Mouse (Mus musculus) intestine, embryonic 15.5 days (tissue): ENCODE measurements around the gene Srsf5. TPM values are rescaled to one million over a fixed set of nuclear protein-coding genes. Genes with fewer than 3 reads are reported as not detected.

ENCODE experiments used
- ATAC-seq: fragments of 200-750 bp; cut with Nextera tagmentation; 2 replicates; pipeline ENCODE4 v1.8.0; 2017; ENCODE audit warnings: moderate TSS enrichment, moderate library complexity
- H3K27ac ChIP-seq: fragments of 300-500 bp; sonication (generic); 2 replicates; pipeline ENCODE4 v1.5.1; 2015; ENCODE audit warnings: mild to moderate bottlenecking, inconsistent platforms
- H3K27me3 ChIP-seq: fragments of 300-500 bp; sonication (generic); replicated peaks from 2 replicates; pipeline ENCODE4 v1.6.1; 2015; ENCODE audit warnings: inconsistent platforms
- H3K36me3 ChIP-seq: fragments of 300-500 bp; sonication (generic); 2 replicates; pipeline ENCODE4 v1.6.1; 2015; ENCODE audit warnings: inconsistent platforms
- H3K4me1 ChIP-seq: fragments of 300-500 bp; sonication (generic); replicated peaks from 2 replicates; pipeline ENCODE4 v1.6.1; 2015; ENCODE audit warnings: inconsistent platforms
- H3K4me2 ChIP-seq: fragments of 300-500 bp; sonication (generic); replicated peaks from 2 replicates; pipeline ENCODE4 v1.6.1; 2015; ENCODE audit warnings: mild to moderate bottlenecking, inconsistent platforms
- H3K4me3 ChIP-seq: fragments of 300-500 bp; sonication (generic); replicated peaks from 2 replicates; pipeline ENCODE4 v1.5.1; 2015; ENCODE audit warnings: inconsistent platforms
- H3K9ac ChIP-seq: fragments of 300-500 bp; sonication (generic); 2 replicates; pipeline ENCODE4 v1.6.1; 2015; ENCODE audit warnings: inconsistent platforms
- H3K9me3 ChIP-seq: fragments of 300-500 bp; sonication (generic); 2 replicates; pipeline ENCODE4 v1.6.1; 2016; ENCODE audit warnings: inconsistent platforms
- WGBS: fragments of 180-500 bp; shearing (Covaris S2); methylation state at CpG from one replicate; pipeline ENCODE4 v1.1.7; 2015; 5-methylcytosine and 5-hydroxymethylcytosine counted together
- polyA plus RNA-seq: library from polyadenylated mRNA; unstranded; fragments of >200 nt; fragmentation: Nextera tagmentation; extraction: Ambion mirVana; gene quantifications from 2 replicates; pipeline ENCODE4 v1.2.1, GENCODE M21; 2015

The Srsf5 gene
- polyA plus RNA-seq, 1 experiment from 2014 or later, result 607 TPM

GRCm38 (mm10) chr12:80951640-80952219, 6.4 kb downstream of the Srsf5 start:
- Histone ChIP-seq H3K4me3 (no peak overlapping the region), H3K27ac (no peak overlapping the region), H3K4me1 (peaks cover 9% of the 10 kb centered on the region), H3K9ac (no peak overlapping the region), H3K9me3 (no peaks in the 10 kb centered on the region), H3K4me2 (no peak overlapping the region), H3K36me3 (peaks cover 44% of the 10 kb centered on the region), H3K27me3 (no peaks in the 10 kb centered on the region)
- no peak for ATAC-seq
- WGBS, result 89% methylated on average over 3 of the region's 3 CpGs

GRCm38 (mm10) chr12:80952526-80952925, 7.2 kb downstream of the Srsf5 start:
- no peak overlapping the region for H3K9ac ChIP-seq
- WGBS, result 98% methylated on average over 1 of the region's 1 CpGs
- H3K27me3 ChIP-seq, result no peaks in the 10 kb centered on the region
- H3K4me1 ChIP-seq, result peaks cover 5% of the 10 kb centered on the region
- H3K27ac ChIP-seq, result no peak overlapping the region
- no peak overlapping the region for H3K4me2 ChIP-seq
- no peaks in the 10 kb centered on the region for H3K9me3 ChIP-seq
- no peak for ATAC-seq
- no peak overlapping the region for H3K4me3 ChIP-seq
- H3K36me3 ChIP-seq, result peaks cover 50% of the 10 kb centered on the region

GRCm38 (mm10) chr12:80956039-80956438, 10.7 kb downstream of the Srsf5 start:
- no peak overlapping the region for H3K4me3 ChIP-seq
- H3K27ac ChIP-seq, result no peak overlapping the region
- H3K27me3 ChIP-seq, result no peaks in the 10 kb centered on the region
- no peak overlapping the region for H3K9ac ChIP-seq
- H3K9me3 ChIP-seq, result no peaks in the 10 kb centered on the region
- 87% methylated on average over 3 of the region's 3 CpGs for WGBS
- no peak overlapping the region for H3K4me2 ChIP-seq
- peaks cover 44% of the 10 kb centered on the region for H3K36me3 ChIP-seq
- no peak for ATAC-seq
- H3K4me1 ChIP-seq, result no peaks in the 10 kb centered on the region

DNA sequence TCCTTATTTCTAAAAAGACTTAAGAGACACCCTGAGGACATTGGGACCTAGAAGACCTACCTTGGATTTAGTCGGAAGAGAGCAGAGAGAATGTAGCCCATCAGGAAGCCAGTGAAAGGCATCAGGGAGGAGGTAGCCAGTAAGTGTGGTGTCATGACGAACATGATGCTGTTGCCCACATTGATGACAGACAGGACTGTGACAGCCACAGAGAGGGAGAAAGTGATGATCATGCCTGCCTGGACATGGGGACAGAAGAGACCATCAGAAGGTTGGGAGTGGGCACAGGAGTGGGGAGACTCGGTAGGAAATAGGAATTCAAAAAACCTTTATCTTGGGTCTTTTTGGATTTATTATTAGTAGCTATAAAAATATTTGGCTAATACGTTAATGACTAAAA, 12.7 kb downstream of the Srsf5 start:
- ATAC-seq, result no peak
- Histone ChIP-seq H3K27me3 (no peaks in the 10 kb centered on the region), H3K36me3 (peaks cover 38% of the 10 kb centered on the region)

DNA sequence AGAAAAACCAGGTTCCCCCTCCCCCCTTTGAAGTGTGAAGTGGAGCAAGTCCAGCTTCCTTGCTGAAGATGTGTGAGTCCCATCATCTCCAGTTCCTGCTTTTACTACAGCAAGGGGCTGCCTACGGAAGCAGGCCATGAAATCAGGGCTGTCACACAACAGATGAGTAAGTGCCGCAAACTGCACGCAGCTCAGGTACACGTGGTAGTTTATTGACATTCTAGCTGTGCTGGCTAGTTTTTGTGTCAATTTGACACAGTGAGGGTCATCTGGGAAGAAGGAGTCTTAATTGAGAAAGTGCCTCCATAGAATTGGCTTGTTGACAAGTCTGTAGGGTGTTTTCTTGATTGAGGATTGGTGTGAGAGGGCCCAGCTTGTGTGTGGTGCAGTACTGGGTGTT, 17.3 kb downstream of the Srsf5 start:
- Histone ChIP-seq H3K9me3 (no peaks in the 10 kb centered on the region), H3K4me2 (no peak overlapping the region), H3K36me3 (peaks cover 10% of the 10 kb centered on the region; the same call in 1 of the 2 replicates), H3K9ac (no peak overlapping the region), H3K4me3 (no peak overlapping the region), H3K27me3 (no peaks in the 10 kb centered on the region), H3K4me1 (no peaks in the 10 kb centered on the region), H3K27ac (no peak overlapping the region)
- ATAC-seq, result no peak
- WGBS, result 73% methylated on average over 4 of the region's 4 CpGs

More for the DNA sequence above, 12.7 kb downstream of the Srsf5 start:
- Histone ChIP-seq H3K9me3 (no peaks in the 10 kb centered on the region), H3K4me2 (no peak overlapping the region), H3K4me3 (no peak overlapping the region), H3K4me1 (no peaks in the 10 kb centered on the region), H3K9ac (no peak overlapping the region), H3K27ac (no peak overlapping the region)
- WGBS, result 80% methylated on average over 4 of the region's 4 CpGs

- H3K9me3 ChIP-seq, result no peaks in the 10 kb centered on the region
- H3K27me3 ChIP-seq, result no peaks in the 10 kb centered on the region
- H3K9ac ChIP-seq, result no peak overlapping the region
- H3K27ac ChIP-seq, result no peak overlapping the region
- no peaks in the 10 kb centered on the region for H3K4me1 ChIP-seq
- H3K4me2 ChIP-seq, result 0 out of 2 replicates have a peak overlapping the region, but pooled peaks have one; percentile 9
- ATAC-seq, result peak; percentile 61
- H3K4me3 ChIP-seq, result no peak overlapping the region
- 64% methylated on average over 11 of the region's 11 CpGs for WGBS
- no peaks in the 10 kb centered on the region for H3K36me3 ChIP-seq
These were observed 20.9 kb downstream of the Srsf5 start for GRCm38 (mm10) chr12:80966059-80966838.

GRCm38 (mm10) chr12:80967918-80968317, 22.6 kb downstream of the Srsf5 start:
- no peak for ATAC-seq
- Histone ChIP-seq H3K36me3 (no peaks in the 10 kb centered on the region), H3K27ac (no peak overlapping the region), H3K4me3 (no peak overlapping the region), H3K4me1 (no peaks in the 10 kb centered on the region), H3K4me2 (no peak overlapping the region), H3K27me3 (no peaks in the 10 kb centered on the region), H3K9me3 (no peaks in the 10 kb centered on the region), H3K9ac (no peak overlapping the region)
- 81% methylated on average over 9 of the region's 9 CpGs for WGBS

GRCm38 (mm10) chr12:80968605-80969004, 23.3 kb downstream of the Srsf5 start, which contains the start of gene Slc10a1:
Slc10a1 (minus strand) TSS chr12:80968705.
- H3K27me3 ChIP-seq, result no peaks in the 10 kb centered on the region
- no peaks in the 10 kb centered on the region for H3K4me1 ChIP-seq
- WGBS, result 78% methylated on average over 5 of the region's 5 CpGs
- no peaks in the 10 kb centered on the region for H3K9me3 ChIP-seq
- H3K27ac ChIP-seq, result no peak within 1 kb of the TSS
- H3K36me3 ChIP-seq, result no peaks in the 10 kb centered on the region
- no peak within 1 kb of the TSS for H3K4me2 ChIP-seq
- H3K4me3 ChIP-seq, result no peak within 1 kb of the TSS
- no peak within 1 kb of the TSS for H3K9ac ChIP-seq
- no peak for ATAC-seq

- Histone ChIP-seq H3K9ac (no peak overlapping the region), H3K27ac (no peak overlapping the region), H3K4me2 (no peak overlapping the region), H3K27me3 (no peaks in the 10 kb centered on the region), H3K4me3 (no peak overlapping the region), H3K4me1 (no peaks in the 10 kb centered on the region), H3K36me3 (no peaks in the 10 kb centered on the region), H3K9me3 (no peaks in the 10 kb centered on the region)
- WGBS, result 79% methylated on average over 8 of the region's 8 CpGs
- no peak for ATAC-seq
These were observed 24.9 kb downstream of the Srsf5 start for GRCm38 (mm10) chr12:80970181-80970705.

DNA sequence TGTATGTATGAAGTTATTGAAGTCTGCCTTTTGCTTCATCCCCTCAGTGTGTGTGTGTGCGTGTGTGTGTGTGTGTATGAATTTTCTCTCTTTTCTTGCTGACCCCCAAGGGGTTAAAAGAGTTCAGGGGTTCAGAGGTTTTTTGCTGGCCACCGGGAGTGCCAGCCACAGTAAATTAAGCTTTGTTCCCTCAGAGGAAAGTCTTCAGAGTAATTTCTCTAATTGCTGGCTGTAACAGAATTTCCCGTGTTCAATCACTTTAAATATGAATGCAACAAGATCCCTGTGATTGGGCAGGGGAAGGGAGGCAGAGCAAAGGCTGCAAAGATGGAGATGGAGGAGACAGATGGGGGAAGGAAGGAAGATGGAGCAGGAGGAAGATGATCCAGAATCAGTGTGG, 26.5 kb downstream of the Srsf5 start:
- Histone ChIP-seq H3K27ac (no peak overlapping the region), H3K4me1 (no peaks in the 10 kb centered on the region), H3K9ac (no peak overlapping the region), H3K4me2 (no peak overlapping the region), H3K4me3 (no peak overlapping the region), H3K9me3 (no peaks in the 10 kb centered on the region), H3K36me3 (no peaks in the 10 kb centered on the region), H3K27me3 (no peaks in the 10 kb centered on the region)
- WGBS, result 42% methylated on average over 3 of the region's 3 CpGs
- no peak for ATAC-seq

DNA sequence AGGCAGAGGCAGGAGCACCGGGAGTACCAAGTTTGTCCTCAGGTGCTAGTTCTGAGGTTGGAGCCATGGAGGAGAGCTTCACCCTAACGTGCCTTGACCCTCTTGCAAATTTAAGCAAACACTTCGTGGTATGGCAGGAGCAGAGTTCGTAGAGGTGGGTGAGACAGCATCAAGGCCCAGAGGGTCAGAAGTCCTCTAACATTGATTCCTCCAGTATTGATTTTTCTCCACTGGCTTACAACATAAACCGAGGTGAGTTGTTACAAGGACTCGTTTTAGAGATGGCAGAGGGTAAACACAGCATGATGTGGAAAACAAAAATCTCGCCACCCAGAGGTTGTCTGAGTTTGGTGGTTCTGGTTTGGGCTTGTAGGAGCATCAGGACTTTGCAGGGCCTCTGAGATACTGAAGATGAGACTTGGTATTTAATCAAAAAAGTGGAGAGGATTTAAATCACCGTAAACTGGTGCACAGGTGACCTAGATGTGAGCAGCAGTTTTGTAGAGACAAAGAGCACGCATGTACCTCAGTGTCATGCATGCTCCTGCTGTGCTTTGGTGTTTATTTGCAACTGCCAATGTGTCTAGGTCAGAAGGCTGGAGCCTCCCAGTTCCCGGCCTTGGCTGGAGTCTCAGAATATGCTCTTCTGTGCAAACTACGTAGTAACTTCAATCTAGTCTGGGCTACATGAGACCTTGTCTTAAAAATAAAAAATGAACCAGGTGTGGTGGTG, 30.8 kb downstream of the Srsf5 start:
- no peaks in the 10 kb centered on the region for H3K36me3 ChIP-seq
- no peak overlapping the region for H3K27ac ChIP-seq
- no peak overlapping the region for H3K4me3 ChIP-seq
- 79% methylated on average over 11 of the region's 11 CpGs for WGBS
- H3K27me3 ChIP-seq, result no peaks in the 10 kb centered on the region
- no peaks in the 10 kb centered on the region for H3K9me3 ChIP-seq
- no peak overlapping the region for H3K4me2 ChIP-seq
- H3K4me1 ChIP-seq, result no peaks in the 10 kb centered on the region
- no peak for ATAC-seq
- no peak overlapping the region for H3K9ac ChIP-seq

DNA sequence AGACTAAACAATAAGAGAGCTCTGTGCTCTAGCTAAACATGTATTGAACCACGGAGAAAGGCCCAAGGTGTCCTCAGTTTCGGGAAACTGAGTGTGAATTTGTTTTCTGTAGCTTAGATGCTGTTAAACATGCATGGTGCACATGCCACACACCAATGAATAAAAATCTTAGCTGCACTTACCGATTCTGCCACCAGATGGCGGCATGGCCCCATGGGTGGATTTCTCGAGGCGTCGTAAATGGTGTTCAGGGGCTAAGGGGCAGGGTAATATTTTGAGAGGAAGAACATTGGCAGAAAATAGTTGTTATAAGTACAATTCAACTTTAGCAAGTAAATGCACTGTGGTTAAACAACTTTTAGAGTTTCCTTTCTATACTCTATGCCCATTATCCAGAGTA, 37.0 kb downstream of the Srsf5 start:
- Histone ChIP-seq H3K4me2 (no peak overlapping the region), H3K36me3 (no peaks in the 10 kb centered on the region), H3K27ac (no peak overlapping the region), H3K9me3 (no peaks in the 10 kb centered on the region), H3K9ac (no peak overlapping the region), H3K27me3 (no peaks in the 10 kb centered on the region), H3K4me3 (no peak overlapping the region), H3K4me1 (no peaks in the 10 kb centered on the region)
- WGBS, result under 1% methylated on average over 7 of the region's 7 CpGs
- no peak for ATAC-seq
